Mouse (Mus musculus) lung, adult 2 months (tissue): ENCODE results near the gene Cage1. TPM values are rescaled to one million over a fixed set of nuclear protein-coding genes. Genes with fewer than 3 reads are reported as not detected.

ENCODE experiments used
- DNase-seq: peaks from one replicate; pipeline ENCODE4 v3.0.0; 2022
- H3K4me1 ChIP-seq: fragments of 200-500 bp; 2 replicates; pipeline ENCODE4 v1.6.1; 2011; ENCODE audit warnings: low read length; ENCODE audit not compliant: control insufficient read depth, insufficient read depth
- H3K4me3 ChIP-seq: fragments of 200-500 bp; replicated peaks from 2 replicates; pipeline ENCODE3; 2011; ENCODE audit warnings: low read depth, mild to moderate bottlenecking, control low read depth, low read length; ENCODE audit errors: extremely low read depth
- CTCF ChIP-seq: fragments of 200-500 bp; IDR thresholded peaks from 2 replicates; pipeline ENCODE4 v1.5.1; 2011; ENCODE audit warnings: mild to moderate bottlenecking, low read length, control low read depth; ENCODE audit not compliant: insufficient read depth
- POLR2A ChIP-seq: fragments of 200-500 bp; IDR thresholded peaks from 2 replicates; pipeline ENCODE4 v1.6.1; 2011; ENCODE audit warnings: low read depth, mild to moderate bottlenecking, control low read depth, low read length, borderline replicate concordance; ENCODE audit errors: extremely low read depth
- WGBS: fragments of 180-500 bp; shearing (Covaris S2); methylation state at CpG from one replicate; pipeline ENCODE4 v1.1.7; 2018; 5-methylcytosine and 5-hydroxymethylcytosine counted together
- polyA plus RNA-seq: library from polyadenylated mRNA; depleted of rRNA; stranded (reverse); fragments of >200 nt; gene quantifications from 2 replicates; pipeline ENCODE4 v1.2.3, GENCODE M21; 2012

The Cage1 gene
- polyA plus RNA-seq, 1 experiment = 0.33 TPM

- Histone ChIP-seq H3K4me3 (no peak overlapping the region), H3K4me1 (peaks cover 4% of the 10 kb centered on the region; the same call in 1 of the 2 replicates)
- DNase-seq = peak; percentile 90
- WGBS = 7% methylated on average over 14 of the region's 14 CpGs
- TF ChIP-seq POLR2A = no peak
- TF ChIP-seq CTCF = peak; percentile 94
Observed at GRCm38 (mm10) chr13:37969337-37969736, 67.5 kb downstream of the Cage1 start.

DNA sequence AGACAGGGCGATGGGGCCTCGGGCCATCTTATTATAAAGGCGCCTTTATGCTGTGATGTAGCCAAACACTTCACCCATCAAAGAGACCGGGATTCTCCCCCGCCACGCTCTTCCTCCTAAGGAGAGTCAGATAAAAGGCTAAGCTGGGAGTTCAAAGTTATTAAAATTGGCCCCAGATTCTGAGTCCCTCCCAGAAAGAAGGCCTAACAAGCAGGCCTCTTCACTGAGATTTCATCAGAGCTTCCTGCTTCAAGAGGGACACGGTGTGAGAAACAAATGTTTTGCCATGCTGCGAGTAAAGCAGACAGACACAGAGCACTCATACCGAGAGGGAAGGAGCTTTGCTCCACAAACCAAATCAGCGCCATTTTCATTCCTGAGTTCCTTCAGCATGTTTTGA is 69.3 kb downstream of the Cage1 start:
- Histone ChIP-seq H3K4me1 (peaks cover 6% of the 10 kb centered on the region), H3K4me3 (no peak overlapping the region)
- no peak for DNase-seq
- WGBS = 54% methylated on average over 10 of the region's 10 CpGs
- TF ChIP-seq POLR2A (no peak), CTCF (no peak)

GRCm38 (mm10) chr13:37967052-37967437 is 69.8 kb downstream of the Cage1 start:
- TF ChIP-seq CTCF = no peak
- no peak for TF ChIP-seq POLR2A
- Histone ChIP-seq H3K4me1 (peaks cover 6% of the 10 kb centered on the region), H3K4me3 (no peak overlapping the region)
- 36% methylated on average over 12 of the region's 12 CpGs for WGBS
- peak; percentile 36 for DNase-seq

DNA sequence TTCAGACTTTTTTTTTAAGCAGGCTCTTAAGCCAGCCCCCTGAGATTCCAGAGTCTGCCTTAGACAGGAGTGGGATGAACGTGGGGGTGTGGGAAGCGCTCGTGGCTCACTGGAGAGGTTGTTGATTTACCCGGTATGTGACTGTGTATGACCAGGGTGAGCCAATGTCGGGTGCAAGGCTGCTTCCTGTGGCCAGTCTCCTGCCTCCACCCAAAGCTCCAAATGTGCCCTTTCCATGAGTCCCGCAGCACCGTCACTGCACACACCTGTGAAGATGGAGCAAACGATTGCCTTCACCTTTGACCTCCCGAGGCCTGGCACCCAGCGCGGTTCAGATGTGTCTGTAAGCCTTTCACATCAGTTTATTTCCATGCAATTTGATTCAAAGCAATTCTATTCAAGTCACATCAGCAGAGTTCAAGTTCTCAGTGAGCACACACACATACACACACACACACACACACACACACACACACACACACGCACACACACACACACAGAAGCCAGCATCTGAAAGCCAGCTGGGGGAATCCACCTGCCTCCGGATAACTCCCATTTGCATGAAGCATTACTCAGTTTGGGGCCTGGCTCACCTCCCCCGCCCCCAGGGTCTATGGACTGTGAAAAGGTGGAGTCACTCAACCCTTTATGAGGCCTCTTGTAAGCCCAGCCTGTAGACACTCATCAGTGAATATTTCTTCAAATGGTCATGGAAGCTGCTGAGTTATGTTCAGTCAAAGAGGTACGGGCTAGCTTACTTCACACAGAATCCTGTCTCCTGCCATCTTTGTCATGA is 70.4 kb downstream of the Cage1 start:
- Histone ChIP-seq H3K4me3 (no peak overlapping the region), H3K4me1 (peaks cover 6% of the 10 kb centered on the region)
- no peak for DNase-seq
- 76% methylated on average over 15 of the region's 15 CpGs for WGBS
- TF ChIP-seq CTCF (no peak), POLR2A (no peak)

- TF ChIP-seq POLR2A (no peak), CTCF (peak; percentile 33)
- WGBS = 55% methylated on average over 17 of the region's 17 CpGs
- peaks cover 3% of the 10 kb centered on the region; the same call in 1 of the 2 replicates for H3K4me1 ChIP-seq
- no peak for DNase-seq
- H3K4me3 ChIP-seq = no peak overlapping the region
Observed at GRCm38 (mm10) chr13:37965126-37965914, 71.5 kb downstream of the Cage1 start.

DNA sequence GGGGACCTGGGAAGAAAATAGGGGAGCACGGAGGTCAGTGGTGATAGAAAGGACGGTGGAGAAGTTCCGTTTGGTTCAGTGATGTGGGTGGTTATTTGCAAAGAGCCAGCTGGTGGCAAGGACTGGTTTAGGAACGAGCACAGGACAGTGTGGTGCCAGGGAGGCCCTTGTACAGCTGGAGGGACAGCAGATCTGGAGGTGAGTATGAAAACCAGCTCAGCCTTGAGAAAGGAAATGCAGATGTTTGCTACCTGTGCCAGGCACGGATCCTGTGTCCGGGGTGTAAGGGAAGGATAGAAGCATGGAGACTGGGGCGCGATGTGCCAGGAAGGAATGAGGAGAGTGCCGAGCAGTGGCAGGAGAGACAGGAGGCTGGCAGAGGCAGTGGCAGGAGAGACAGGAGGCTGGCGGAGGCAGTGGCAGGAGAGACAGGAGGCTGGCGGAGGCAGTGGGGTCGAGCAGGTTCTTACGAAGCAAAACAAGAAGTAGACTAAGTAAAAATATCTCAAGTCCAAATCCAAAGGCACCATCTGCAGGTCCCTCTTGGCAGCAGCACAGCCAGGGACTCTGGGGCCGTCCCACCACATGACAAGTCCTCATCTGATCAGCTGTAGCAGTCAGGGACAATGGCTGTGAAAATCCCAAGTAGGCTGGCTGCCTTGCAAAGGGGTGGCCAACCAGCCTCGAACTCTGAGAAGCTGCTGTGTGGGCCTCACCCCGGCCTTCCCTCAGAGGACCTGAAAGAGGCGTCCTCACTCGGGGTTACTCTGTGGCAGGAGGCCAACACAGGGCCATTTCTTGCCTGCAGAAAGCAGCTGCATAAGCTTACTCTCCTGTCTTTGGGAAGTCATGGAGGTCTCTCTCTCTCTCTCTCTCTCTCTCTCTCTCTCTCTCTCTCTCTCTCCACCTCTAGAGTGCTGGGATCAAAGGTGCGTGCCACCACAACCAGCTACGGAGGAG is 72.5 kb downstream of the Cage1 start:
- H3K4me3 ChIP-seq = no peak overlapping the region
- WGBS = 53% methylated on average over 20 of the region's 20 CpGs

GRCm38 (mm10) chr13:37963354-37964007 is 73.4 kb downstream of the Cage1 start:
- 2% methylated on average over 12 of the region's 12 CpGs for WGBS
- Histone ChIP-seq H3K4me3 (peak overlapping the region; percentile 55), H3K4me1 (peaks cover 3% of the 10 kb centered on the region; the same call in 1 of the 2 replicates)
- no peak for TF ChIP-seq POLR2A
- peak; percentile 57 for TF ChIP-seq CTCF
- DNase-seq = peak; percentile 67

More for the DNA sequence above, 72.5 kb downstream of the Cage1 start:
- TF ChIP-seq POLR2A = no peak
- TF ChIP-seq CTCF = no peak
- no peak for DNase-seq
- H3K4me1 ChIP-seq = peaks cover 3% of the 10 kb centered on the region; the same call in 1 of the 2 replicates

DNA sequence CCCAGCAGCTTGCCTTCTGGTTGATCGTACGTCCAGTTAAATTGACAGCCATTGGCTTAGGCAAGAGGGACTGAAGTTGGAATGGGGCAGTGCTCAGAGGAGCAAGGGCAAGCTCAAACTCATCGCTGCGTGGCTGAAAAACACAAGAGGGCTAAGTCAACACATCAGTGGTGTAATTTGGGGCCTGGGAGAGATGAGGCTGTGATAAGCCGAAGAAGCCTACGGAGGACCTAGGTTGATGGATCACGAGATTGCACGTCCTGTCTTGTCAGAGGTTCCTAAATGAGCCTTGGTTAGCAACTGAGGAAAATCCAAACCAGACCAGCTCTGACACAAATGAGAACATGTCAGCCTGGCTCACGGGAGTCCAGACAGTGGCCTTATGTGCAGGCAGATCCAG is 74.3 kb downstream of the Cage1 start:
- Histone ChIP-seq H3K4me3 (no peak overlapping the region), H3K4me1 (peaks cover 3% of the 10 kb centered on the region; the same call in 1 of the 2 replicates)
- TF ChIP-seq POLR2A (no peak), CTCF (no peak)
- no peak for DNase-seq
- 81% methylated on average over 9 of the region's 9 CpGs for WGBS
